16 mouse cellular contexts compared by ENCODE assay signal in the genomic region with DNA sequence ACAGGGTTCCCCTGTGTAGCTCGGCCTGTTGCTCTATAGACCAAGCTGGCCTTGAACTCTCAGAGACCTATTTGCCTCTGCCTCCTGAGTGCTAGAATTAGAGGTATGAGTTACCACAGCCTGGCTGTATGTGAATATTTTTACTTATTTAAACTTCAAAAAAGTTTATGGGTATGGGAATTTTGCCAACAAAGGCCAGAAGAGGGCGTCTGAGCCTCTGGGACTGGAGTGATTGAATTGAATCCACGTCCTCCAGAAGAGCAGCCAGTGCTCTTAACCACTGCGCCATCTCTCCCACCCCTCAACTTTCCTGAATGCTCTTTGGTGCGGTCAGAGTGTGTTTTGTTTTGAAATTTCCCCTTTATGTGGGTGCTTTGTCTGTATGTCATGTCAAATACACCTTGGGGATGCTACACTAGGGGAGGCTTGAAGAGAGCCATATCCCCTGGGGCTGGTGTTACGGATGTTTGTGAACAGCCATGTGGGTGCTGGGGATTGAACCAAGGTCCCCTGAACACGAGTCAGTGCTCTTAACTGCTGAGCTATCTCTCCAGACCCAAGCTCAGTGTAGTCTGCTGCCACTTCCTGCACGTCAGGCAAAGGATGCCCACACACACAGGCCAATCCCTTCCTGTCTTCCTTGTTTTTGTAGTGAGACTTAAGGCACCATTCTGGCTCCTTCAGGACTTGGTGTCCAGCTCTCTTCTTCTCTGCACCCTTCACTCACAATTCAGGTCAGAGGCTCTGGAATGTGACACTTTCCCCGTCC. TPM values are rescaled to one million over a fixed set of nuclear protein-coding genes. Genes with fewer than 3 reads are reported as not detected.
DNase-seq lines count a peak whose midpoint lies in the region; ATAC-seq and TF ChIP-seq lines count a peak whose summit lies in the region.
"Had no signal": no experiment of that assay in that cellular context is flagged by ENCODE, and none has a peak within 500 bp of the region (broad histone marks: within the 10 kb centered on the region; RNA-seq: fewer than 3 reads in every experiment).

No protein-coding gene starts in this region.

- peaks cover 67% of the 10 kb centered on the region for H3K36me3 ChIP-seq in neural tube, embryonic 15.5 days

- 0 out of 2 replicates have a peak overlapping the region, but pooled peaks have one; percentile 28 for H3K27ac ChIP-seq in left cerebral cortex, adult 2 months
- H3K27ac ChIP-seq in brown adipose tissue, adult 24 weeks (replicated peaks; ENCODE audit: low read depth, low read length), result 0 out of 2 replicates have a peak overlapping the region, but pooled peaks have one; percentile 14
- H3K27ac ChIP-seq in neural tube, embryonic 15.5 days (replicated peaks), result no peak overlapping the region
- H3K27ac ChIP-seq: heart, embryonic 10.5 days; hindbrain, embryonic 15.5 days had no signal

- H3K27me3 ChIP-seq in neural tube, embryonic 15.5 days (replicated peaks), result no peaks in the 10 kb centered on the region
- H3K27me3 ChIP-seq: hindbrain, embryonic 15.5 days; kidney, embryonic 15.5 days had no signal

- intact Hi-C loops in left cerebral cortex, adult 2 months (cut with DNase I), result no loop called here

- H3K9ac ChIP-seq in neural tube, embryonic 15.5 days (replicated peaks), result no peak overlapping the region
- H3K9ac ChIP-seq: hindbrain, embryonic 15.5 days; kidney, embryonic 15.5 days had no signal

- peak; percentile 22 for DNase-seq in embryo, embryonic 11 days
- no peak for DNase-seq in embryo, embryonic 10 days (ENCODE audit: low spot score)
- DNase-seq in left cerebral cortex, adult 2 months (ENCODE audit: extremely low spot score in 1 of 2, low spot score in 2 of 2), result no peak
- DNase-seq in left cerebral cortex, adult 11 months (ENCODE audit: low spot score), result no peak
- peak; percentile 37 for DNase-seq in 3T3-L1 (ENCODE audit: low read depth, low spot score)
- DNase-seq in cerebellum, postnatal 36 days, result no peak
- DNase-seq: cerebellum, postnatal 14 days; gastrocnemius, postnatal 14 days; layer of hippocampus, adult 9-11 months; lung, adult 18-20 months; right cerebral cortex, postnatal 25 days had no signal

- 69% methylated on average over 9 of the region's 9 CpGs for WGBS in neural tube, embryonic 15.5 days

- H3K4me2 ChIP-seq in neural tube, embryonic 15.5 days, result no peak overlapping the region
- H3K4me2 ChIP-seq: hindbrain, embryonic 15.5 days; kidney, embryonic 15.5 days had no signal

- TF ChIP-seq CTCF in left cerebral cortex, adult 2 months (IDR thresholded peaks at IDR 0.05), result no peak; the same call in 1 of the 2 replicates

- H3K9me3 ChIP-seq in neural tube, embryonic 15.5 days (replicated peaks), result no peaks in the 10 kb centered on the region
- H3K9me3 ChIP-seq: heart, embryonic 10.5 days; hindbrain, embryonic 15.5 days; kidney, embryonic 15.5 days had no signal

- ATAC-seq in neural tube, embryonic 15.5 days (ENCODE audit: low FRiP score), result no peak

- H3K4me1 ChIP-seq in brown adipose tissue, adult 24 weeks (ENCODE audit: control insufficient read depth, insufficient read depth, insufficient read length, low read length), result peaks cover 8% of the 10 kb centered on the region
- peaks cover 15% of the 10 kb centered on the region for H3K4me1 ChIP-seq in neural tube, embryonic 15.5 days

- no peak overlapping the region for H3K4me3 ChIP-seq in left cerebral cortex, adult 2 months
- H3K4me3 ChIP-seq in brown adipose tissue, adult 24 weeks (ENCODE audit: insufficient read depth, low read depth, low read length), result no peak overlapping the region
- no peak overlapping the region for H3K4me3 ChIP-seq in neural tube, embryonic 15.5 days (replicated peaks)
- H3K4me3 ChIP-seq: heart, embryonic 10.5 days; hindbrain, embryonic 15.5 days; kidney, embryonic 15.5 days had no signal

RNA-seq across cellular contexts. Expression of a gene that starts 5.4 kb away (rescaled TPM):
- total RNA-seq in left cerebral cortex, adult 2 months (2021), result 100 to 1,000 TPM; 139 to 143 TPM
- polyA plus RNA-seq in brown adipose tissue, adult 24 weeks (2012; ENCODE audit: insufficient read depth, insufficient read length, missing spikeins), result 696 and 736 TPM in 2 replicates
- polyA plus RNA-seq in neural tube, embryonic 15.5 days (2015; fragmentation: Nextera tagmentation; extraction: Ambion mirVana), result 193 and 217 TPM in 2 replicates

RNA-seq across cellular contexts. Expression of a gene that starts 33.1 kb away (rescaled TPM):
- total RNA-seq in left cerebral cortex, adult 2 months (2021), result 10 to 100 TPM; 10.9 to 11.9 TPM
- polyA plus RNA-seq in brown adipose tissue, adult 24 weeks (2012; ENCODE audit: insufficient read depth, insufficient read length, missing spikeins), result 0.67 and 0.79 TPM in 2 replicates
- 8.4 and 9.3 TPM in 2 replicates for polyA plus RNA-seq in neural tube, embryonic 15.5 days (2015; fragmentation: Nextera tagmentation; extraction: Ambion mirVana)

RNA-seq across cellular contexts. Expression of a gene that starts 47.2 kb away (rescaled TPM):
- 100 to 1,000 TPM; 101 to 102 TPM for total RNA-seq in left cerebral cortex, adult 2 months (2021)
- polyA plus RNA-seq in brown adipose tissue, adult 24 weeks (2012; ENCODE audit: insufficient read depth, insufficient read length, missing spikeins), result 57.6 and 63.5 TPM in 2 replicates
- 156 and 166 TPM in 2 replicates for polyA plus RNA-seq in neural tube, embryonic 15.5 days (2015; fragmentation: Nextera tagmentation; extraction: Ambion mirVana)

Comparison
In these comparisons a context has a peak if more than half of its experiments do, and no peak if none do; other contexts are left out.
1. DNase-seq: peak in embryo, embryonic 11 days (single experiment) and 3T3-L1 (single experiment); none in embryo, embryonic 10 days (single experiment), left cerebral cortex, adult 2 months (0 of 2), left cerebral cortex, adult 11 months (single experiment) and cerebellum, postnatal 36 days (0 of 2).